In genomic region chr13:96645822-96646221, GRCm38 (mm10) we compare ENCODE assay signal across 1 mouse cellular context.
TF ChIP-seq lines count a peak whose summit lies in the region.

No protein-coding gene starts in this region.

TF ChIP-seq in CH12.LX, 34 proteins besides CTCF, POLR2A, EP300 and RAD21:
- TF ChIP-seq MEF2A (IDR thresholded peaks at IDR 0.05; ENCODE audit: borderline replicate concordance, low read depth, low read length): no peak
- 0 out of 2 replicates have a peak, but pooled peaks have one; percentile 13 for TF ChIP-seq POLR2AphosphoS2 (IDR thresholded peaks at IDR 0.05; ENCODE audit: low read depth, low read length)
TF ChIP-seq in CH12.LX: peak in this region for 1.
